In genomic region chr2:144269306-144269650, GRCm38 (mm10) we compare ENCODE assay signal across 8 mouse cellular contexts. TPM values are rescaled to one million over a fixed set of nuclear protein-coding genes. Genes with fewer than 3 reads are reported as not detected.
DNase-seq lines count a peak whose midpoint lies in the region; ATAC-seq and TF ChIP-seq lines count a peak whose summit lies in the region.

No protein-coding gene starts in this region.

- no peak for TF ChIP-seq EP300 in ES-Bruce4 (IDR thresholded peaks at IDR 0.05; ENCODE audit: insufficient read depth, low read depth, low read length)

- no peaks in the 10 kb centered on the region for H3K27me3 ChIP-seq in heart, embryonic 13.5 days (replicated peaks)
- H3K27me3 ChIP-seq in ES-Bruce4 (ENCODE audit: control insufficient read depth, insufficient read depth, low read length, poor library complexity, severe bottlenecking) = no peaks in the 10 kb centered on the region
- H3K27me3 ChIP-seq in heart, embryonic 16.5 days (ENCODE audit: control insufficient read depth, insufficient read depth, low read length) = no peaks in the 10 kb centered on the region
- H3K27me3 ChIP-seq in midbrain, embryonic 10.5 days (ENCODE audit: low read depth, poor library complexity, severe bottlenecking) = no peaks in the 10 kb centered on the region

- peak overlapping the region; percentile 89 for H3K4me2 ChIP-seq in heart, embryonic 13.5 days
- peak overlapping the region; percentile 79 for H3K4me2 ChIP-seq in heart, embryonic 16.5 days (ENCODE audit: low read depth, low read length)

- H3K4me1 ChIP-seq in heart, embryonic 13.5 days = peaks cover 60% of the 10 kb centered on the region
- H3K4me1 ChIP-seq in ES-Bruce4 (ENCODE audit: control insufficient read depth, insufficient read depth, low read length) = peaks cover 3% of the 10 kb centered on the region
- H3K4me1 ChIP-seq in heart, embryonic 16.5 days (ENCODE audit: control insufficient read depth, insufficient read depth, low read length) = peaks cover 37% of the 10 kb centered on the region
- H3K4me1 ChIP-seq in midbrain, embryonic 10.5 days = peaks cover 57% of the 10 kb centered on the region

- no peak for TF ChIP-seq CTCF in ES-Bruce4 (IDR thresholded peaks at IDR 0.05; ENCODE audit: low read depth, low read length)

- WGBS in heart, embryonic 13.5 days = under 1% methylated on average over 11 of the region's 11 CpGs
- under 1% methylated on average over 11 of the region's 11 CpGs for WGBS in heart, embryonic 16.5 days
- under 1% methylated on average over 11 of the region's 11 CpGs for WGBS in midbrain, embryonic 10.5 days

- TF ChIP-seq POLR2A in ES-Bruce4 (IDR thresholded peaks at IDR 0.05; ENCODE audit: insufficient read depth, low read length) = no peak

- H3K4me3 ChIP-seq in heart, embryonic 13.5 days = peak overlapping the region; percentile 74
- peak overlapping the region; percentile 99 for H3K4me3 ChIP-seq in ES-Bruce4 (ENCODE audit: low read depth, low read length)
- H3K4me3 ChIP-seq in heart, embryonic 16.5 days (ENCODE audit: low read length) = peak overlapping the region; percentile 65
- peak overlapping the region; percentile 91 for H3K4me3 ChIP-seq in midbrain, embryonic 10.5 days

- peak overlapping the region; percentile 96 for H3K9ac ChIP-seq in heart, embryonic 13.5 days
- H3K9ac ChIP-seq in ES-Bruce4 (ENCODE audit: low read depth, poor library complexity, severe bottlenecking) = peak overlapping the region; percentile 98
- H3K9ac ChIP-seq in heart, embryonic 16.5 days (ENCODE audit: low read length) = peak overlapping the region; percentile 83

- no peak for DNase-seq in heart, postnatal 4 days
- DNase-seq in midbrain, embryonic 10.5 days (ENCODE audit: low spot score) = no peak
- DNase-seq in gastrocnemius, postnatal 10 days = no peak

- no peaks in the 10 kb centered on the region for H3K9me3 ChIP-seq in heart, embryonic 13.5 days
- no peaks in the 10 kb centered on the region; the same call in 1 of the 2 replicates for H3K9me3 ChIP-seq in ES-Bruce4 (replicated peaks; ENCODE audit: control insufficient read depth, insufficient read depth, low read length, poor library complexity, severe bottlenecking)
- H3K9me3 ChIP-seq in heart, embryonic 16.5 days (replicated peaks; ENCODE audit: control insufficient read depth, low read length) = no peaks in the 10 kb centered on the region
- H3K9me3 ChIP-seq in midbrain, embryonic 10.5 days (replicated peaks) = no peaks in the 10 kb centered on the region

- ATAC-seq in heart, embryonic 13.5 days (ENCODE audit: extremely low read depth, insufficient number of reproducible peaks, low FRiP score, low TSS enrichment) = no peak
- ATAC-seq in heart, embryonic 16.5 days (replicated peaks; ENCODE audit: extremely low read depth, insufficient read depth, low FRiP score) = no peak
- no peak for ATAC-seq in activated CD4-positive, CD25-positive, alpha-beta regulatory T cell, adult 4 months
- no peak for ATAC-seq in erythroid progenitor cell, adult 5-6 weeks (replicated peaks; ENCODE audit: low FRiP score, poor library complexity, severe bottlenecking)

- peak overlapping the region; percentile 96; the same call in 1 of the 2 replicates for H3K27ac ChIP-seq in heart, embryonic 13.5 days (replicated peaks)
- H3K27ac ChIP-seq in ES-Bruce4 (ENCODE audit: insufficient read depth, low read length) = 0 out of 2 replicates have a peak overlapping the region, but pooled peaks have one; percentile 19
- H3K27ac ChIP-seq in heart, embryonic 16.5 days (ENCODE audit: low read length) = peak overlapping the region; percentile 37; the same call in 1 of the 2 replicates
- H3K27ac ChIP-seq in midbrain, embryonic 10.5 days (replicated peaks) = peak overlapping the region; percentile 98

- H3K36me3 ChIP-seq in heart, embryonic 13.5 days = peaks cover 13% of the 10 kb centered on the region
- H3K36me3 ChIP-seq in ES-Bruce4 (ENCODE audit: control insufficient read depth, insufficient read depth, low read length, poor library complexity, severe bottlenecking) = peaks cover 68% of the 10 kb centered on the region
- H3K36me3 ChIP-seq in heart, embryonic 16.5 days (ENCODE audit: control insufficient read depth, insufficient read depth) = no peaks in the 10 kb centered on the region
- peaks cover 49% of the 10 kb centered on the region for H3K36me3 ChIP-seq in midbrain, embryonic 10.5 days

RNA-seq across cellular contexts. Expression of gene Mgme1, which starts 1.2 kb away (rescaled TPM):
- 20.0 and 22.5 TPM in 2 replicates for polyA plus RNA-seq in heart, embryonic 13.5 days (2015; fragmentation: Nextera tagmentation; extraction: Ambion mirVana)
- 10 to 100 TPM; 10.2 to 11.8 TPM for total RNA-seq in heart, postnatal 4 days (2021)
- 34.3 and 35.8 TPM in 2 replicates for polyA plus RNA-seq in ES-Bruce4 (2011; ENCODE audit: insufficient read depth, insufficient read length, low read depth, missing spikeins)
- polyA plus RNA-seq in heart, embryonic 16.5 days (2015; fragmentation: Nextera tagmentation; extraction: Ambion mirVana) = 26.0 and 28.0 TPM in 2 replicates
- 22.5 and 26.0 TPM in 2 replicates for polyA plus RNA-seq in midbrain, embryonic 10.5 days (2016; fragmentation: Nextera tagmentation; extraction: Ambion mirVana)
- 1 to 10 TPM; 5.9 to 6.3 TPM for total RNA-seq in gastrocnemius, postnatal 10 days (2021)
- 10 to 100 TPM in 1 of 2 experiments, 1 to 10 TPM in 1; 6.4 to 11.9 TPM for polyA plus RNA-seq in activated CD4-positive, CD25-positive, alpha-beta regulatory T cell, adult 4 months (2017; shearing (Covaris generic))
- 4.2 and 5.4 TPM in 2 replicates for total RNA-seq in erythroid progenitor cell, adult 5-6 weeks (2015; ENCODE audit: low replicate concordance)
- total RNA-seq in erythroid progenitor cell, adult 5-6 weeks (2017; ENCODE audit: low replicate concordance) = 1.4 and 3.2 TPM in 2 replicates

RNA-seq across cellular contexts. Expression of gene Snx5, which starts 1.4 kb away (rescaled TPM):
- 90.9 and 96.3 TPM in 2 replicates for polyA plus RNA-seq in heart, embryonic 13.5 days (2015; fragmentation: Nextera tagmentation; extraction: Ambion mirVana)
- 10 to 100 TPM; 65.8 to 68.2 TPM for total RNA-seq in heart, postnatal 4 days (2021)
- 499 and 538 TPM in 2 replicates for polyA plus RNA-seq in ES-Bruce4 (2011; ENCODE audit: insufficient read depth, insufficient read length, low read depth, missing spikeins)
- polyA plus RNA-seq in heart, embryonic 16.5 days (2015; fragmentation: Nextera tagmentation; extraction: Ambion mirVana) = 79.2 and 95.3 TPM in 2 replicates
- polyA plus RNA-seq in midbrain, embryonic 10.5 days (2016; fragmentation: Nextera tagmentation; extraction: Ambion mirVana) = 102 and 120 TPM in 2 replicates
- total RNA-seq in gastrocnemius, postnatal 10 days (2021) = 10 to 100 TPM; 64.5 to 79.8 TPM
- 100 to 1,000 TPM in 1 of 2 experiments, 10 to 100 TPM in 1; 85.8 to 119 TPM for polyA plus RNA-seq in activated CD4-positive, CD25-positive, alpha-beta regulatory T cell, adult 4 months (2017; shearing (Covaris generic))
- 93.7 and 130 TPM in 2 replicates for total RNA-seq in erythroid progenitor cell, adult 5-6 weeks (2015; ENCODE audit: low replicate concordance)
- total RNA-seq in erythroid progenitor cell, adult 5-6 weeks (2017; ENCODE audit: low replicate concordance) = 86.1 and 115 TPM in 2 replicates

Comparison
In these comparisons a context has a peak if more than half of its experiments do, and no peak if none do; other contexts are left out.
1. H3K27ac ChIP-seq: peak in every context shown above with its lines; median percentile 98 in midbrain, embryonic 10.5 days; 96 in heart, embryonic 13.5 days; 37 in heart, embryonic 16.5 days; 19 in ES-Bruce4.